Mouse (Mus musculus) erythroblast, adult 5-6 weeks (primary cell): Measurements from ENCODE around the gene Trpm5. TPM values are rescaled to one million over a fixed set of nuclear protein-coding genes. Genes with fewer than 3 reads are reported as not detected.

Source experiments
- ATAC-seq: replicated peaks from 2 replicates; pipeline ENCODE4 v1.8.0; 2016; ENCODE audit warnings: moderate number of reproducible peaks, mild to moderate bottlenecking, moderate TSS enrichment, inconsistent platforms; ENCODE audit not compliant: poor library complexity, low FRiP score, severe bottlenecking
- total RNA-seq, 2 experiments: library from RNA; stranded (forward) in 1 of 2; stranded (reverse) in 1 of 2; fragments of 150-400 nt in 1 of 2; fragments of 200-764, 138-1000 nt in 1 of 2; gene quantifications; 2 replicates each; pipeline versions ENCODE4 v1.2.3 to v1.2.4; 2015 to 2017; ENCODE audit warnings: low replicate concordance in 2 of 2

The Trpm5 gene
- total RNA-seq, 2 experiments from 2014 or later, result not detected

DNA sequence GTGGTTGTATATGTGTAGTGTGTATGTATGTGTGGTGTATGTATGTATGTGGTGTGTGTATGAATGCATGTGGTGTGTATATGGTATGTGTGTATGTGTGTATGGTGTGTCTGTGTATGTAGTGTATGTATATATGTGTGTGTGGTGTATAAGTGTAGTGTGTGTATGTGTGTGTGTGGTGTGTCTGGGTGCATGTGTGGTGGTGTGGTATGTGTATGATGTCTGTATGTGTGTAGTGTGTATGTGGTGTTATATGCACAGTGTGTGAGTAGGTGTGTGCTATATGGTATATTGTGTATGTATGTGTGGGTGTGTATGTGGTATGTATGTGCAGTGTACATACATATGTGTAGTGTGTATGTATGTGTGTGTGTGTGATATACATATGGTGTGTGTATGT is 74.4 kb downstream of the Trpm5 start:
- no peak for ATAC-seq

Other genes with a start within 250 kb of the Trpm5 start
- not detected in 2 replicates for gene Th, start 163.5 kb downstream of the Trpm5 start, total RNA-seq (2015; ENCODE audit: low replicate concordance)
- gene Th, start 163.5 kb downstream of the Trpm5 start, total RNA-seq (2017; ENCODE audit: low replicate concordance), result not detected in 2 replicates
- gene Ascl2, start 125.4 kb downstream of the Trpm5 start, total RNA-seq (2015; ENCODE audit: low replicate concordance), result not detected in 2 replicates
- not detected in 2 replicates for gene Ascl2, start 125.4 kb downstream of the Trpm5 start, total RNA-seq (2017; ENCODE audit: low replicate concordance)
- 77.4 and 78.8 TPM in 2 replicates for gene Tspan32, start 89.6 kb downstream of the Trpm5 start, total RNA-seq (2015; ENCODE audit: low replicate concordance)
- 55.2 and 79.5 TPM in 2 replicates for gene Tspan32, start 89.6 kb downstream of the Trpm5 start, total RNA-seq (2017; ENCODE audit: low replicate concordance)
- gene Cd81, start 41.9 kb downstream of the Trpm5 start, total RNA-seq (2015; ENCODE audit: low replicate concordance), result 59.4 and 65.9 TPM in 2 replicates
- 40.8 and 80.4 TPM in 2 replicates for gene Cd81, start 41.9 kb downstream of the Trpm5 start, total RNA-seq (2017; ENCODE audit: low replicate concordance)
- 1.3 and 11.1 TPM in 2 replicates for gene Tssc4, start 25.4 kb downstream of the Trpm5 start, total RNA-seq (2015; ENCODE audit: low replicate concordance)
- gene Tssc4, start 25.4 kb downstream of the Trpm5 start, total RNA-seq (2017; ENCODE audit: low replicate concordance), result 5.3 and 16.4 TPM in 2 replicates
- not detected in 2 replicates for gene Kcnq1, start 11.7 kb upstream of the Trpm5 start, total RNA-seq (2015; ENCODE audit: low replicate concordance)
- gene Kcnq1, start 11.7 kb upstream of the Trpm5 start, total RNA-seq (2017; ENCODE audit: low replicate concordance), result not detected in 2 replicates